Mouse (Mus musculus): Measurements from ENCODE around the gene Slc4a11. TPM values are rescaled to one million over a fixed set of nuclear protein-coding genes. Genes with fewer than 3 reads are reported as not detected.

The Slc4a11 gene
- total RNA-seq, 2 experiments from 2014 or later, result not detected

DNA sequence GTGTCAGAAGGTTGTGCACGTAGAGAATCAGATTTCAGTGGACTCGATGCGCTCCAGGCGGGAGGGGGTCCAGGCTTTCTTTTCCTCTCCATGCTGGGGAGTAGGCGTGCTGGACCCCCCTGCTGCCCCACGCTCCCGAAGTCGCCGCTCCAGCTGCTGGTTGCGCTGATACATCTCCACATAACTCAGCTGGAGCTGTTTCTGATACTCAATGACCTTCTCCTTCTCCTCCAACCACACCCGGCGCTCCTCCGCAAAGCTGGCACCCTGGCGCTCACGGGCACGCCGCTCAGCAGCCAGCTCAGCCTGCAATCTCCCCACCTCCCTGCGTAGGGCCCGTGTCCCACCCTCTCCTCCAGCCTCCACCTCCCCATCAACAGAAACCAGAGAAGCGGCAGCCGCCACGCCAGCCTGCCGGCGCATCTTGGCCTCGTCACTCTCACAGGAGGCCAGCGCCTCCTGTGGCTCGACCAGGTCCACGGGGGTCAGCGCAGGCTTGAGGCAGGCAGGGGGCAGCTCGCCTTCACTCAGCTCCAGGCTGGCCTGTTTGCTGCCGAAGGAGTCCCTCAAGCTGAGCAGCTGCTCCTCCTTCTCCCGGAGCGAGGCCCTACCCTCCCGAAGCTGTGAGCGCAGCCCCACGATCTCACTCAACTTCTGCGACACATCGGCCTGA, 62.4 kb downstream of the Slc4a11 start:
- DNase-seq (ENCODE audit: low spot score), result no peak

Other genes starting within 250 kb of the Slc4a11 start
- gene Ptpra, start 247.2 kb downstream of the Slc4a11 start, total RNA-seq (2021), result 10 to 100 TPM; 14.8 to 18.9 TPM
- gene Mrps26, start 133.8 kb downstream of the Slc4a11 start, total RNA-seq (2021), result 10 to 100 TPM; 45.8 to 46.0 TPM
- not detected for gene Oxt, start 121.3 kb downstream of the Slc4a11 start, total RNA-seq (2021)
- gene Avp, start 115.0 kb downstream of the Slc4a11 start, total RNA-seq (2021), result not detected
- 1 to 10 TPM; 5.8 to 6.2 TPM for gene Fastkd5, start 67.5 kb downstream of the Slc4a11 start, total RNA-seq (2021)
- 1 to 10 TPM; 5.2 TPM for gene Ubox5, start 67.5 kb downstream of the Slc4a11 start, total RNA-seq (2021)
- gene Lzts3, start 54.7 kb downstream of the Slc4a11 start, total RNA-seq (2021), result 1 to 10 TPM; 2.3 to 3.2 TPM
- 100 to 1,000 TPM; 117 to 118 TPM for gene Ddrgk1, start 32.9 kb downstream of the Slc4a11 start, total RNA-seq (2021)
- gene Itpa, start 29.9 kb downstream of the Slc4a11 start, total RNA-seq (2021), result 10 to 100 TPM; 11.5 to 12.7 TPM
- 1 to 10 TPM; 2.2 to 5.1 TPM for gene 4930402H24Rik, start 208.9 kb upstream of the Slc4a11 start, total RNA-seq (2021)
- gene Atrn, start 209.0 kb upstream of the Slc4a11 start, total RNA-seq (2021), result 10 to 100 TPM; 12.0 to 12.7 TPM

Measured in gastrocnemius, adult 18-20 months (tissue).